Mouse (Mus musculus) CH12.LX (cell line): ENCODE measurements around the gene Stk24. TPM values are rescaled to one million over a fixed set of nuclear protein-coding genes. Genes with fewer than 3 reads are reported as not detected.

ENCODE experiments used
- DNase-seq: peaks from one replicate; pipeline ENCODE4 v3.0.0-alpha.2; 2013; ENCODE audit errors: extremely low read depth
- H3K27ac ChIP-seq: 2 replicates; pipeline ENCODE4 v1.5.1; 2012; ENCODE audit warnings: low read depth, mild to moderate bottlenecking, control low read depth, moderate library complexity; ENCODE audit not compliant: insufficient read depth
- H3K27me3 ChIP-seq: replicated peaks from 2 replicates; pipeline ENCODE3; 2012; ENCODE audit warnings: inconsistent platforms
- H3K36me3 ChIP-seq, 2 experiments: replicated peaks in 1 of 2; 2 replicates each; pipeline versions ENCODE3 to v1.6.1; 2012; ENCODE audit warnings: inconsistent platforms in 1 of 2, low read length in 1 of 2, mild to moderate bottlenecking in 1 of 2, mixed read lengths in 1 of 2, moderate library complexity in 1 of 2; ENCODE audit not compliant: control insufficient read depth in 1 of 2, insufficient read depth in 1 of 2
- H3K4me1 ChIP-seq, 2 experiments: 2 replicates each; pipeline ENCODE4 v1.6.1; 2012; ENCODE audit warnings: inconsistent platforms in 1 of 2, moderate library complexity in 1 of 2; ENCODE audit not compliant: insufficient read depth in 2 of 2, control insufficient read depth in 1 of 2
- H3K4me2 ChIP-seq: 2 replicates; pipeline ENCODE4 v1.6.1; 2012; ENCODE audit warnings: low read depth, mild to moderate bottlenecking, control low read depth; ENCODE audit not compliant: poor library complexity, insufficient read depth, severe bottlenecking
- H3K4me3 ChIP-seq, 3 experiments: fragments of 150-350 bp in 1 of 3; sonication (generic) in 1 of 3; replicated peaks in 1 of 3; 2 replicates each; pipeline versions ENCODE3 to v1.5.1; 2011 to 2012; ENCODE audit warnings: low read depth in 2 of 3, low read length in 2 of 3, mild to moderate bottlenecking in 2 of 3, moderate library complexity in 2 of 3, control low read depth in 1 of 3, improper control_type of control experiment in 1 of 3, inconsistent platforms in 1 of 3, mixed read lengths in 1 of 3; ENCODE audit not compliant: poor library complexity in 1 of 3
- H3K79me2 ChIP-seq: replicated peaks from 2 replicates; pipeline ENCODE4 v1.6.1; 2012; ENCODE audit warnings: mild to moderate bottlenecking, moderate library complexity; ENCODE audit not compliant: control insufficient read depth, poor library complexity, insufficient read depth, severe bottlenecking; ENCODE audit errors: extremely low read depth
- H3K9ac ChIP-seq: 2 replicates; pipeline ENCODE4 v1.6.1; 2012; ENCODE audit warnings: low read depth, mild to moderate bottlenecking, control low read depth, moderate library complexity; ENCODE audit not compliant: insufficient read depth
- H3K9me3 ChIP-seq: replicated peaks from 2 replicates; pipeline ENCODE3; 2012; ENCODE audit warnings: low read length, inconsistent platforms, mixed read lengths
- CHD1 ChIP-seq: IDR thresholded peaks from 2 replicates; pipeline ENCODE4 v1.6.1; 2012; ENCODE audit warnings: low read depth, low read length, improper control_type of control experiment, inconsistent platforms
- CTCF ChIP-seq, 2 experiments: IDR thresholded peaks in 1 of 2; conservative IDR thresholded peaks in 1 of 2; 2 replicates each; pipeline ENCODE4 v1.5.1; 2011 to 2012; ENCODE audit warnings: low read depth in 2 of 2, low read length in 2 of 2, improper control_type of control experiment in 1 of 2, inconsistent platforms in 1 of 2, mild to moderate bottlenecking in 1 of 2, moderate library complexity in 1 of 2
- ELF1 ChIP-seq: IDR thresholded peaks from 2 replicates; pipeline ENCODE4 v1.6.1; 2014; ENCODE audit warnings: low read depth, mild to moderate bottlenecking, inconsistent platforms, low read length, improper control_type of control experiment
- JUND ChIP-seq: conservative IDR thresholded peaks from 2 replicates; pipeline ENCODE4 v1.6.1; 2011; ENCODE audit warnings: low read depth, low read length, improper control_type of control experiment
- MAZ ChIP-seq: IDR thresholded peaks from 2 replicates; pipeline ENCODE4 v1.6.1; 2012; ENCODE audit warnings: low read depth, mild to moderate bottlenecking, inconsistent platforms, low read length, improper control_type of control experiment, moderate library complexity
- MYC ChIP-seq: IDR thresholded peaks from 2 replicates; pipeline ENCODE4 v1.6.1; 2011; ENCODE audit warnings: low read depth, mild to moderate bottlenecking, improper control_type of control experiment, low read length
- POLR2AphosphoS2 ChIP-seq: IDR thresholded peaks from 2 replicates; pipeline ENCODE4 v1.6.1; 2011; ENCODE audit warnings: low read depth, low read length, improper control_type of control experiment
- RAD21 ChIP-seq: IDR thresholded peaks from 2 replicates; pipeline ENCODE4 v1.6.1; 2011; ENCODE audit warnings: low read depth, mild to moderate bottlenecking, low read length, improper control_type of control experiment, moderate library complexity
- RCOR1 ChIP-seq: conservative IDR thresholded peaks from 2 replicates; pipeline ENCODE4 v1.6.1; 2012; ENCODE audit warnings: low read depth, mild to moderate bottlenecking, inconsistent platforms, low read length, improper control_type of control experiment
- SIN3A ChIP-seq: IDR thresholded peaks from 2 replicates; pipeline ENCODE4 v1.6.1; 2012; ENCODE audit warnings: low read length, improper control_type of control experiment, inconsistent platforms
- SMC3 ChIP-seq: IDR thresholded peaks from 2 replicates; pipeline ENCODE4 v1.6.1; 2011; ENCODE audit warnings: low read depth, low read length, improper control_type of control experiment
- USF1 ChIP-seq: IDR thresholded peaks from 2 replicates; pipeline ENCODE4 v1.6.1; 2014; ENCODE audit warnings: low read depth, mild to moderate bottlenecking, inconsistent platforms, low read length, improper control_type of control experiment
- ZC3H11A ChIP-seq: IDR thresholded peaks from 2 replicates; pipeline ENCODE4 v1.6.1; 2012; ENCODE audit warnings: low read depth, mild to moderate bottlenecking, inconsistent platforms, low read length, improper control_type of control experiment
- dilution Hi-C: fragments of 300-500 bp; cut with MboI; formaldehyde crosslinking; loops from 2 replicates; pipeline ENCODE4 v1.14.3; 2020; ENCODE audit warnings: low sequenced_read_pairs; ENCODE audit not compliant: extremely low pct_unique_long_range_greater_than_20kb, extremely low pct_ligation_motif_present
- in situ Hi-C: fragments of 300-500 bp; cut with MboI; formaldehyde crosslinking; loops from 3 replicates; pipeline ENCODE4 v1.14.3; 2019; ENCODE audit warnings: low sequenced_read_pairs, low pct_ligation_motif_present, low pct_unique_long_range_greater_than_20kb, mixed read lengths
- polyA plus RNA-seq: library from polyadenylated mRNA; unstranded; fragments of >175 nt; gene quantifications from 2 replicates; pipeline ENCODE4 v1.2.1, GENCODE M21; 2012; ENCODE audit warnings: low read depth; ENCODE audit not compliant: insufficient read length
- total RNA-seq, 2 experiments: library from RNA; depleted of rRNA; stranded (reverse); fragments of 300-350 nt in 1 of 2; fragments of >200 nt in 1 of 2; gene quantifications; 2 replicates each; pipeline ENCODE4 v1.2.3; 2012 to 2014

The Stk24 gene
- total and polyA plus RNA-seq, 3 experiments: 35.5 to 96.7 (median 52.7) TPM

DNA sequence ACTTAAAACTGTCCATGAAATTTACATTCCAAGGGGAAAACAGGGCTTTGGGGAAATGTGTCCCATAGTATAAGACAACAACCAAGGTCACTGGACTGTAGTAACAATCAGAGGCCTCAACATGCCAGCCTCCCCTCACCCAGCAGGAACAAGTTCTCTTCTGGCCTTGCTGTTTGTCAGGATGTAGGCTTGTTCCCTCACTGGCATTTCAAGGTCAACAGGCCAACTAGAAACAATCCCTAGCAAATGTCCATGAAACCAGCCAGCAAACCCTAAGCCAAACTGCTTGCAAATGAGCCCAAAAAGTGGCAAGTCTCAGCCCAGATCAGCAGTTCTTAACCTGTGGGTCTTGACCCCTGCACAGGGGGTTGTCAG lies 98.5 kb downstream of the Stk24 start:
- no peak for DNase-seq
- TF ChIP-seq MAZ: no peak
- TF ChIP-seq ZC3H11A: no peak
- no peak for TF ChIP-seq ELF1
- Histone ChIP-seq H3K4me1 (peaks cover 0 to 24% of the 10 kb centered on the region in 2 experiments; a peak in 3 of 4 replicates), H3K27me3 (no peaks in the 10 kb centered on the region), H3K9me3 (no peaks in the 10 kb centered on the region), H3K27ac (no peak overlapping the region), H3K79me2 (no peaks in the 10 kb centered on the region), H3K4me2 (no peak overlapping the region), H3K36me3 (peaks cover 48 to 94% of the 10 kb centered on the region in 2 experiments), H3K4me3 (no peak overlapping the region), H3K9ac (no peak overlapping the region)
- dilution Hi-C loops: no loop called here
- in situ Hi-C loops: no loop called here

DNA sequence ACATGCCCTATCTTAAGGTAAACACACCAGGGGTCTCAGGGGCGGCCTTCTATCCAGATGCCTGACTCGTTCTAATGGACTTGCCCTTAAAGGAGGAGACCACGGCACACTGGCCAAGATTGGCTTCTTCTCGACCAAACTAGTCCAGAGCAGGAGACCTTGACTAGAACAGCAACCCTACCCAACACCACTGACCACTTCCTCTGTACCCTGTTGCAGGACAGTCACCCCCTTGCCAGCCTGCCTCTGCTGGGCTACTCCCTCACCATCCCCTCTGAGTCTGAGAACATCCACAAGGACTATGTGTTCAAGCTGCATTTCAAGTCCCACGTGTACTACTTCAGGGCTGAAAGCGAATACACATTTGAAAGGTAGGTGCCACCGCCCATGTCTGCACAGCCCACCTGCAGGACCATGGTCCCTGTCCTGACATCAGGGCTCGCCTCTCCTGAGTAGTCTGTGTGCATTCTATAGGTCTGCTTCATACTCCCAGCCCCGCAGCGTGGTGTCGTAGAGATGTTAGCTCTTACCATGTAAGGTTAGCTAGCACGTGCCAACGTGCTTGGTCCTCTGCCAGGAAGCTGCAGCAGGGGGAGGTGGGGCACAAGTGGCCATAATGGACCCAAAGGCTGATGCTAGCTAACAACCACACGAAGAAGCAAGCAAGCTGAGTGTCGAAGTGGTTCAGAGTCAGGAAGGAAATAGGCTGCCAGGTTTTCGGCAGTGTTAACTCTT lies 99.0 kb downstream of the Stk24 start:
- DNase-seq: no peak
- peaks cover 0 to 19% of the 10 kb centered on the region in 2 experiments; a peak in 3 of 4 replicates for H3K4me1 ChIP-seq
- H3K36me3 ChIP-seq: peaks cover 46 to 94% of the 10 kb centered on the region in 2 experiments
- dilution Hi-C loops: no loop called here
- H3K9ac ChIP-seq: no peak overlapping the region
- H3K27ac ChIP-seq: no peak overlapping the region
- H3K4me3 ChIP-seq: no peak overlapping the region
- in situ Hi-C loops: no loop called here
- no peaks in the 10 kb centered on the region for H3K27me3 ChIP-seq
- H3K79me2 ChIP-seq: no peaks in the 10 kb centered on the region
- no peak overlapping the region for H3K4me2 ChIP-seq
- TF ChIP-seq POLR2AphosphoS2 (no peak), MYC (no peak), JUND (no peak), SIN3A (no peak), RCOR1 (no peak)
- TF ChIP-seq, all 38 proteins: peak for 0
- no peaks in the 10 kb centered on the region for H3K9me3 ChIP-seq

GRCm38 (mm10) chr14:121279106-121279505 lies 100.7 kb downstream of the Stk24 start:
- no peak overlapping the region for H3K9ac ChIP-seq
- peaks cover 0 to 2% of the 10 kb centered on the region in 2 experiments; a peak in 1 of 4 replicates for H3K4me1 ChIP-seq
- peaks cover 43 to 96% of the 10 kb centered on the region in 2 experiments for H3K36me3 ChIP-seq
- no peak overlapping the region for H3K27ac ChIP-seq
- dilution Hi-C loops: no loop called here
- H3K27me3 ChIP-seq: no peaks in the 10 kb centered on the region
- H3K79me2 ChIP-seq: no peaks in the 10 kb centered on the region
- in situ Hi-C loops: no loop called here
- H3K9me3 ChIP-seq: no peaks in the 10 kb centered on the region
- no peak overlapping the region for H3K4me2 ChIP-seq
- H3K4me3 ChIP-seq: no peak overlapping the region
- no peak for TF ChIP-seq ELF1
- TF ChIP-seq ZC3H11A: peak; percentile 86
- TF ChIP-seq POLR2AphosphoS2: no peak
- TF ChIP-seq SMC3: peak; percentile 95
- TF ChIP-seq CHD1: no peak
- TF ChIP-seq RAD21: peak; percentile 90
- TF ChIP-seq CTCF (conservative IDR thresholded peaks at IDR 0.05 in 1 of 2, IDR thresholded peaks at IDR 0.05 in 1 of 2; ENCODE audit: low read depth in 2 of 2, low read length in 2 of 2): peak; percentile 90 to 93
- no peak for TF ChIP-seq USF1
- peak; percentile 66 for DNase-seq
